Mouse (Mus musculus) C2C12 (cell line): Measurements from ENCODE around the gene Emc10. TPM values are rescaled to one million over a fixed set of nuclear protein-coding genes. Genes with fewer than 3 reads are reported as not detected.
A peak's percentile ranks its signal among the peaks of the same experiment; 100 is the strongest.

Source experiments
- H3K27me3 ChIP-seq: one replicate; pipeline ENCODE4 v1.6.1; 2011; ENCODE audit not compliant: control insufficient read depth, insufficient read depth, insufficient read length
- H3K36me3 ChIP-seq: one replicate; pipeline ENCODE4 v1.6.1; 2011; ENCODE audit not compliant: control insufficient read depth, insufficient read depth
- H3K4me3 ChIP-seq: one replicate; pipeline ENCODE4 v1.5.1; 2011; ENCODE audit warnings: mild to moderate bottlenecking, control low read depth; ENCODE audit not compliant: poor library complexity, insufficient read depth, severe bottlenecking
- H3K79me2 ChIP-seq: one replicate; pipeline ENCODE4 v1.6.1; 2011; ENCODE audit not compliant: control insufficient read depth, insufficient read depth
- H3K79me3 ChIP-seq: one replicate; pipeline ENCODE4 v1.6.1; 2011; ENCODE audit warnings: low read depth, control low read depth
- H3ac ChIP-seq: one replicate; pipeline ENCODE3; 2011; ENCODE audit warnings: low read depth; ENCODE audit not compliant: control insufficient read depth, insufficient read length
- CEBPB ChIP-seq: IDR thresholded peaks from one replicate; pipeline ENCODE4 v1.6.1; 2011; ENCODE audit warnings: low read depth, mild to moderate bottlenecking, control low read depth, moderate library complexity
- CTCF ChIP-seq: IDR thresholded peaks from one replicate; pipeline ENCODE4 v1.5.1; 2011; ENCODE audit not compliant: control insufficient read depth, insufficient read depth, insufficient read length
- FOSL1 ChIP-seq: IDR thresholded peaks from one replicate; pipeline ENCODE4 v1.8.0; 2011; ENCODE audit warnings: mild to moderate bottlenecking, low read length; ENCODE audit not compliant: poor library complexity, insufficient read depth, severe bottlenecking
- MAX ChIP-seq: IDR thresholded peaks from one replicate; pipeline ENCODE4 v1.6.1; 2011; ENCODE audit warnings: mild to moderate bottlenecking, control low read depth
- MYOD1 ChIP-seq: IDR thresholded peaks from one replicate; pipeline ENCODE4 v1.6.1; 2011; ENCODE audit warnings: low read depth; ENCODE audit not compliant: control insufficient read depth, insufficient read length
- MYOG ChIP-seq: IDR thresholded peaks from one replicate; pipeline ENCODE4 v1.6.1; 2011; ENCODE audit not compliant: control insufficient read depth, insufficient read length; ENCODE audit errors: extremely low read depth
- USF1 ChIP-seq: IDR thresholded peaks from one replicate; pipeline ENCODE4 v1.6.1; 2011; ENCODE audit warnings: low read depth, mild to moderate bottlenecking, control low read depth, moderate library complexity
- polyA plus RNA-seq: library from polyadenylated mRNA; unstranded; fragments of >200 nt; fragmentation: generic; extraction: Trizol; gene quantifications from one replicate; pipeline ENCODE4 v1.2.1, GENCODE M21; 2012; ENCODE audit warnings: missing spikeins

Emc10 gene
- polyA plus RNA-seq, 1 experiment: 93.5 TPM

DNA sequence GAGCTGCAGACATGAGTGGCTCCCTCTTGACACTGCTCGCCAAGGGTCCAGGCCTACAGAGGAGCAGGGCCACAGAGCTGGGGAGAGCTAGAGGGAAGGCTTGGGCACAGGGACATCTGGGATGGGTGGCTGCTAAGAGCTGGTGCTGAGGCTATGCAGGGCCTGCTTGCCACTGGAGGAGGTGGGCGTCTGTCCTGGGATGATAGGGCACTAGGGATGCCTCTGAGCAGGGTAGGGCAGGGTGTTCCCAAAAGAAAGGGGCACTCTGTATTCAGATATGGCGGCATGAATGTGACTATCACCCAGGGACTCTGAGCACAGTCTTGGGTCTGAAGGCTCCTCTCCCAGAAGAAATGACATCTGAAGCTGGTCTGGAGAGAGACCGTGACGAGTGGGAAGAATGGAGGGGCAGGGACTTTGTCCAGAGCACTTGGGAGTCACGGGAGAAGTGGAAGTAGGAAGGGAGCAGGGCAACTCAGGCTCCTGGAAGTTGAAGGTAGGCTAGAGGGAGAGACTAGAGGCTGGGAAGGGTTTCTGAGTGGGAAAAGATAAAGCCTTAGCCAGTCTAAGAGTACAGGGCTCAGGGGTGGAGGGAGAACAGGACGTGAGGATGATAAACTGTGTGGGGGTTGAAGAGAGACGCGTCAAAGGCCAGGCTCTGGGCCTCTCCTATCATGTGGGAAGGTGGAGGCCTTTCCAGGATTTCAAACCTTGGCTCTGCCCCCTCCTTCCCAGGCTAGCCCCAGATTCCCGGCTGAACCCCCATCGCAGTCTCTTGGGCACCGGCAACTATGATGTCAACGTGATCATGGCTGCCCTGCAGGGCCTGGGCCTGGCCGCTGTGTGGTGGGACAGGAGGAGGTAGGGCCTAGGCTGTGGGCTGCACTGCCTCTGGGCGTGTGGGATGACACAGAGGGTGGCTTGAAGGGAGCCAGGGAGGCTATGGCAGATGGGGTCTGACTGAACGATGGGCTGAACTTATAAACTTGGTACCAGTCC lies 26.4 kb downstream of the Emc10 start:
- Histone ChIP-seq H3ac (no peak overlapping the region), H3K4me3 (no peak overlapping the region), H3K36me3 (no peaks in the 10 kb centered on the region), H3K79me2 (no peaks in the 10 kb centered on the region), H3K27me3 (peaks cover 8% of the 10 kb centered on the region), H3K79me3 (no peaks in the 10 kb centered on the region)
- TF ChIP-seq MYOG (no peak), MYOD1 (no peak), USF1 (no peak), CEBPB (no peak), CTCF (no peak), MAX (no peak), FOSL1 (no peak)

DNA sequence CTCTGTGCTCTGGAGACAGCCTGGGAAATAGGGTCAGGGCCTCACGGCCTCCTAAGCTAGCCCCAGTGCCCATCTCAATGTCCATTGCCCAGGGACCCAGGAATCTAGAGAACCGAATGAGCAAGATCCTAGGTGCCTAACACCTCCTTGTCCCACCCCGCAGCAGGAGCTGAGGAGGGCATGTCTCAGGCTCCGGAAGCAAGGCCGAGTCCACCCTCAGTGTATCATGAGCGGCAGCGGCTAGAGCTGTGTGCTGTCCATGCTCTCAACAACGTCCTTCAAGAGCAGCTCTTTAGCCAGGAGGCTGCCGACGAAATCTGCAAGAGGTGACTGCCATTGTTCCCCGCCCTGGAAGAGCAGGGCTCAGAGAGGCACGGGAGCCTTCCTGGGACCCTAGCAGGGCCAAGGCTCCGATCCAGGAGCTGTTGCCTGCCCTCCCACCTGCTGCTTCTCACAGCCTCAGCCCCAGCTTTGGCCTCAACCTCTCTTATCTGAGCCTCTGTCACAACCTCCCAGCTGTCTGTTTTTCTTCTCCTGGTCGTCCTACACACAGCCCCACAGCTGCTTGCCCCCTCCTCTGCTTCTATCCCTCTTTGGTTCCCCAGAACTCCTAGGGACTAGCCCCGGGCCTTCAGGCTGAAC lies 27.6 kb downstream of the Emc10 start:
- H3K36me3 ChIP-seq: no peaks in the 10 kb centered on the region

DNA sequence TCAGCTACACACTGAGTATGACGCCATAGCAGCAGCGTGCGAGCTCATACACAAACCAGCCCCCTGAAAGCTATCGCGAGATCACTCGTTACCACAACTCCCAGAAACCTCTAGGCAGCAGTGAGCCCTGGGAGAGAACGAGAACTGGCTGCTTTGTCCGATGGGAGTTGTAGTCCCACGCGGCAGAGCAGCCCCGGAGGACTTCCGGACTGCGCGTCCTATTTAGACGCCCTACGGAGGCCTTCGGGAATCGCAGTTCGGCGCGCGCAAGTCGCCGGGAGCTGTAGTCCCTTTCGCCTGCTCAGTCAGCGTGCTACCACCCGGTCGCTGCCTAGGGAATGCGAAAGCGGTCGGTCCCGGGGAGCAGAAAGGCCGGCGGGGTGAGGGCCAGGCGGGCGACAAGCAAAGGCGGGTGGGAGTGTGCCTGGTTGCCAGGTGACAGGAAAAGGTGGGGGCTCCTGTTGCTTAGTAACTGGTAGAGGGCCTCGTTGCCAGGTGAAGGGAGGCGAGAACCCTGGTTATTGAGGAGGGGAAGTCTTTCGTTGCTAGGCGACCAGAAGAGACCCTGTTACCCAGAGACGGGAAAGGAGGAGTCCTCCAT lies 28.4 kb downstream of the Emc10 start, which contains the start of gene Josd2:
Gene Josd2 (plus strand): TSS at position 170 of the 601 bp plus-strand sequence.
- peak within 1 kb of the TSS; percentile 63 for H3K4me3 ChIP-seq
- peak within 1 kb of the TSS; percentile 73 for H3ac ChIP-seq
- H3K79me3 ChIP-seq: no peaks in the 10 kb centered on the region
- peaks cover 18% of the 10 kb centered on the region for H3K27me3 ChIP-seq
- no peaks in the 10 kb centered on the region for H3K36me3 ChIP-seq
- TF ChIP-seq MAX (peak; percentile 74), MYOG (no peak)
- H3K79me2 ChIP-seq: no peaks in the 10 kb centered on the region

More for the DNA sequence above, 27.6 kb downstream of the Emc10 start:
- peak overlapping the region; percentile 73 for H3ac ChIP-seq
- peak overlapping the region; percentile 63 for H3K4me3 ChIP-seq
- peaks cover 10% of the 10 kb centered on the region for H3K27me3 ChIP-seq
- TF ChIP-seq MYOG (no peak), CTCF (no peak), FOSL1 (no peak), CEBPB (no peak), USF1 (no peak), MYOD1 (no peak), MAX (no peak)
- H3K79me2 ChIP-seq: no peaks in the 10 kb centered on the region
- H3K79me3 ChIP-seq: no peaks in the 10 kb centered on the region

DNA sequence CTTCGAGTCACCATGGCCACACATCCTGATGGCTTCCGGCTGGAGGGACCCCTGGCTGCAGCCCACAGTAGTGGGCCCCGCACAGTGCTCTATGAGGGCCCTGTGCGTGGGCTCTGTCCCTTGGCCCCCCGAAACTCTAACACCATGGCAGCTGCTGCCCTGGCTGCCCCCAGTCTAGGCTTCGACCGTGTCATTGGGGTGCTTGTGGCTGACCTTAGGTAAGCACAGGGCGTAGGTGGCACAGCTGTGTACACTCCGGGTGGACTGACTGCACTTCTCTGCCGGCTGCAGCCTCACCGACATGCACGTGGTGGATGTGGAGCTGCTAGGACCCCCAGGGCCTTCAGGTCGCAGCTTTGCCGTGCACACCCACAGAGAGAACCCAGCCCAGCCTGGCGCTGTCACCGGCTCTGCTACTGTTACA lies 29.4 kb downstream of the Emc10 start:
- Histone ChIP-seq H3ac (no peak overlapping the region), H3K27me3 (peaks cover 28% of the 10 kb centered on the region), H3K36me3 (no peaks in the 10 kb centered on the region), H3K79me2 (no peaks in the 10 kb centered on the region), H3K79me3 (no peaks in the 10 kb centered on the region), H3K4me3 (no peak overlapping the region)
- no peak for TF ChIP-seq MYOD1
- TF ChIP-seq MYOG: no peak
- no peak for TF ChIP-seq MAX
- no peak for TF ChIP-seq FOSL1

DNA sequence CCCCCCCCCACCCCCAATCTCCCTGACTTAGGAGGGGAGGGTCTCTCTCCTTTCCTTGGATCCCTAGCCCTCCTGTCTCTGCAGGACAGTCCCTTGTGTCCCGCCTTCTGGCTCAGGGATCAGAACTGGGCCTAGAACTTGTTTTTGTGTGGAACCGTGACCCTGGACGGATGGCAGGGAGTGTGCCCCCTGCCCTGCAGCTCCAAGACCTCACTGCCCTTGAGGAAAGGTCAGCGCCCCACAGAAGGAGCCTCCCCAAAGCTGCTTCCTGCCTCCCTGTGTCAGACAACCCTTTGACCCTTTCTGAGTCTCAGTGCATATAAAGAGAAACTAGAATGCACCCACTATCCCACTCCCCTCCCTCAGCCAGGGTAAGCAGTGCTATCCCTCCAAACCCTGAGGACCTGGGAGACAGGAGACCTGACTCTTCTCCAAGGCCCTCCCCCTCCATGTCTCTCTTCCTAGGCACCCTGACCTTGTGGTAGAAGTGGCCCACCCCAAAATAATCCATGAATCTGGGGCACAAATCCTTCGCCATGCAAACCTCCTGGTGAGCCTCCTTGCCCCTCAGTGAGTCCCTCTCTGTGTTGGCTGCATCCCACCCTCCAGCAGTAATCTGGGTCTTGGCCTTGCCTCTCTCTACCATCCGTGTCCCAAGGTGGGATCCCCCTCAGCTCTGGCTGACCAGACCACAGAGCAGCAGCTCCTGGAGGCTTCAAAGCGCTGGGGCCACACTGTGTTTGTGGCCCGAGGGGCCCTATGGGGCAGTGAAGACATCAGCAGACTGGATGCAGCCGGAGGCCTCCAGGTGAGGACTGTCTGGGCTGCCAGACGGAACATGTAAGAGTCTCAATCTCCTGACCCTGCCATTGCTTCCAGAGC lies 30.1 kb downstream of the Emc10 start:
- TF ChIP-seq MYOG (no peak), CTCF (no peak), MAX (no peak), MYOD1 (no peak), FOSL1 (no peak), USF1 (no peak), CEBPB (no peak)
- H3K4me3 ChIP-seq: no peak overlapping the region

More for the DNA sequence above, 30.1 kb downstream of the Emc10 start:
- Histone ChIP-seq H3K79me2 (no peaks in the 10 kb centered on the region), H3K36me3 (no peaks in the 10 kb centered on the region), H3K79me3 (no peaks in the 10 kb centered on the region), H3ac (no peak overlapping the region), H3K27me3 (peaks cover 35% of the 10 kb centered on the region)
